Mouse (Mus musculus) olfactory bulb, adult 2 months (tissue): ENCODE measurements around the gene Spice1.

ENCODE experiments used
- CTCF ChIP-seq: fragments of 200-500 bp; IDR thresholded peaks from 2 replicates; pipeline ENCODE4 v1.5.1; 2012; ENCODE audit warnings: low read depth, mild to moderate bottlenecking, low read length, moderate library complexity; ENCODE audit not compliant: insufficient read depth
- POLR2A ChIP-seq: fragments of 200-500 bp; IDR thresholded peaks from 2 replicates; pipeline ENCODE4 v1.6.1; 2012; ENCODE audit warnings: mild to moderate bottlenecking, low read depth, low read length, moderate library complexity; ENCODE audit not compliant: insufficient read depth

DNA sequence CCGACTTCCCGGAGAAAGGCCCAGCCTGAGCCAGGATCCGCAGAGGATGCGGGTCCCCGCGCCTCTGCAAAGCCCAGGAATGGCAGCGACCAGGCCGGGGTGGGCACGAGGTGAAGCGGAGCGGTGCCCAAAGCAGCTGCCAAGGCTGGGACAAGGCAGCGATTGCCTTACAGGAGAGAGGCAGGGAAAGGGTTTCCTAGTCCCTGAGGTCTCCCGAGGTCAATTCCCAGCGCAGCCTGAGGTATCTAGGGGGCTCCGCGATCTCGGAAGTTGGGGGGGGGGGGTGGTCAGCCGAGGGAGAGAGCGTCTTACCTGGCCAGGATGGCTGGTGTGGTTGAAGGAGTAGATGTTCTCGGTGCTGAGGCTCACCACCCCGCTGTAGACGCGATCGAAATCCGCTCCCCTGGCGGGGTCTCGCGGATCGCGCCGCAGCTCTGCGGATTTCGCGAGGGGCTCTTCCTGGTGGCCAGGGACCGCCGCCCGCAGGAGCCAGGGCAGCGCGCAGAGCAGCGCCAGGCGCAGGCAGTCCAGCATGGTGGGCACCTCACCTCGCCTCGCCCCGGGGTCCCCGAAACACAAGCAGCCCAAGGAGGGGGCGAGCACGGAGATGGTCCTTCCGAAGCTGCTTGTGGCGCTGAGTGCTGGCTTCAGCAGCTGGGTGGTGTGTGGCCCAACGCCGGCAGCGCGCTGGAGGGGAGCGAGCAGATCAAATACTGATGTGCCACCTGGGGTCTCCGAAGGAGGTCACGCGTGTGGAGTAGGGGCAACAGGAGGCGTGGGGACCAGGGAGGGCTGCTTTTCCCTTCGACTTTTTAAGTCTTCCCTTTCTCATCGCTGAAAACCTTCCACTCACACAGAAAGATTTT lies 14.7 kb upstream of the Spice1 start:
- TF ChIP-seq POLR2A (no peak), CTCF (no peak)
